Mouse (Mus musculus): ENCODE results near the gene Il4. TPM values are rescaled to one million over a fixed set of nuclear protein-coding genes. Genes with fewer than 3 reads are reported as not detected.

The Il4 gene
- total RNA-seq, 1 experiment = not detected

DNA sequence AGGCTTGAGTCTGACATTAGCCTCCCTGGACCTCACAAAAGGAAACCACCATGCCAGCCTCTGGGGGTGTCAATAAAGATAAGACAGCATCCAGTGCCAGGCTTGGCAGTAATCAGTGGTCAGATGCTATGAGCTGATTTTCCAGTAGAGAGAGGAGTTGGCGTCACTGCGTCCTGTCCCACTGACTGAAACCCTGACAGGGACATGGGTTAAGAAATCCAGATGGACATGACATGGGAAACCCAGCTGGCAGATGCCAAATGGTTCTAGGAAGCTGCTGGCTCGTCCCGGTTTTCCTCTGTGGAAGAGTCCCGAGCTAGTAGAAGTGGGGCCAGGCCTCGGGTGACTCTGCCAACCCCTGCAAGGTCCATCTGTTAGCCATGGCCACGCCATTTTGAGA, 15.2 kb upstream of the Il4 start:
- Histone ChIP-seq H3K4me3 (ENCODE audit: insufficient read depth in 1 of 2, low read depth in 1 of 2, low read length in 2 of 2, poor library complexity in 1 of 2, severe bottlenecking in 1 of 2) (no peak overlapping the region), H3K4me1 (ENCODE audit: control insufficient read depth in 2 of 2, insufficient read depth in 2 of 2, low read length in 2 of 2, poor library complexity in 1 of 2) (peaks cover 0 to 12% of the 10 kb centered on the region in 2 experiments; a peak in 1 of 4 replicates), H3K9me3 (ENCODE audit: control insufficient read depth, insufficient read depth, low read depth, low read length) (no peaks in the 10 kb centered on the region), H3K27ac (ENCODE audit: insufficient read depth, low read depth, low read length, poor library complexity, severe bottlenecking) (no peak overlapping the region), H3K36me3 (ENCODE audit: control insufficient read depth, insufficient read depth, low read length, poor library complexity, severe bottlenecking) (no peaks in the 10 kb centered on the region), H3K9ac (ENCODE audit: insufficient read depth, low read depth, low read length, poor library complexity, severe bottlenecking) (no peak overlapping the region)
- TF ChIP-seq HCFC1 (IDR thresholded peaks at IDR 0.05; ENCODE audit: borderline replicate concordance, insufficient read depth, low read length) (no peak), CHD2 (IDR thresholded peaks at IDR 0.05; ENCODE audit: low read depth, low read length) (no peak), ZNF384 (IDR thresholded peaks at IDR 0.05; ENCODE audit: low read depth, low read length) (no peak), ZC3H11A (IDR thresholded peaks at IDR 0.05; ENCODE audit: borderline replicate concordance, low read depth, low read length) (no peak), MAFK (IDR thresholded peaks at IDR 0.05; ENCODE audit: insufficient read depth, low read depth, low read length) (no peak)
- in situ Hi-C loops (cut with MboI; ENCODE audit: low sequenced_read_pairs in 2 of 2, unreplicated experiment in 2 of 2) = no loop called here
- no peak for DNase-seq (ENCODE audit: low read depth, low spot score)

DNA sequence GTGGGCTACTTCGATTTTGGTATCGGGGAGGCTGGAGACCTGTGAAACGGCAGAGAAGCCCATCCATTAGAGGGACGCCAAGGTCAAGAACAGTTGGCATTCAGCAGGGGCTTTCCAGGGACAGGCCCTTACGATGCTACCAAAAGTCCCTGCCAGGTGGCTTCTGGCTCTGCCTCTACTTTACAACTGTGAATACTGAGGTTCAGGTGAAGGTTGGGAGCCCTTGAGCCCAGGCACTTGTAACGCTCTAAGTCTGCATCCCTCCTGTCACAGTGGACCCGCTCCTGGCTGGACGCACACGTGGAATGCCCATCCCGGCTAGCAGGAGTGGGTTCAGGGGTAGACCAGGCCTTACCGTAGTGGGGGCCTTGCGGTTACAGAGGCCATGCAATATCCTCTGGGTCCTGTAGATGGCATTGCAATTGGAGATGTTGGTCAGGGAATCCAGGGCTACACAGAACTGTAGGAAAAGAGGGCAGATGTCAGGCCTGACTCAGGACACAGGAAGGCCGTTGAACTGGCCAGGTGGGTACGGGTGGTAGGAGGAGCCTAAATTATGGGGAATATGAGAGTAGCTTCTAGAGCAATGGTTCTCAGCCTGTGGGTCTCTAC, 13.8 kb upstream of the Il4 start:
- H3K4me3 ChIP-seq (ENCODE audit: insufficient read depth in 1 of 2, low read depth in 1 of 2, low read length in 2 of 2, poor library complexity in 1 of 2, severe bottlenecking in 1 of 2) = no peak overlapping the region
- H3K9ac ChIP-seq (ENCODE audit: insufficient read depth, low read depth, low read length, poor library complexity, severe bottlenecking) = no peak overlapping the region
- DNase-seq (ENCODE audit: low read depth, low spot score) = peak; percentile 35
- peaks cover 0 to 12% of the 10 kb centered on the region in 2 experiments; a peak in 1 of 4 replicates for H3K4me1 ChIP-seq (ENCODE audit: control insufficient read depth in 2 of 2, insufficient read depth in 2 of 2, low read length in 2 of 2, poor library complexity in 1 of 2)
- H3K27ac ChIP-seq (ENCODE audit: insufficient read depth, low read depth, low read length, poor library complexity, severe bottlenecking) = no peak overlapping the region
- in situ Hi-C loops (cut with MboI; ENCODE audit: low sequenced_read_pairs in 2 of 2, unreplicated experiment in 2 of 2) = no loop called here
- no peaks in the 10 kb centered on the region for H3K36me3 ChIP-seq (ENCODE audit: control insufficient read depth, insufficient read depth, low read length, poor library complexity, severe bottlenecking)
- TF ChIP-seq ZNF384 (IDR thresholded peaks at IDR 0.05; ENCODE audit: low read depth, low read length) = no peak
- TF ChIP-seq HCFC1 (IDR thresholded peaks at IDR 0.05; ENCODE audit: borderline replicate concordance, insufficient read depth, low read length) = no peak
- no peak for TF ChIP-seq CHD2 (IDR thresholded peaks at IDR 0.05; ENCODE audit: low read depth, low read length)
- TF ChIP-seq ZC3H11A (IDR thresholded peaks at IDR 0.05; ENCODE audit: borderline replicate concordance, low read depth, low read length) = no peak
- no peak for TF ChIP-seq MAFK (IDR thresholded peaks at IDR 0.05; ENCODE audit: insufficient read depth, low read depth, low read length)
- no peaks in the 10 kb centered on the region for H3K9me3 ChIP-seq (ENCODE audit: control insufficient read depth, insufficient read depth, low read depth, low read length)

DNA sequence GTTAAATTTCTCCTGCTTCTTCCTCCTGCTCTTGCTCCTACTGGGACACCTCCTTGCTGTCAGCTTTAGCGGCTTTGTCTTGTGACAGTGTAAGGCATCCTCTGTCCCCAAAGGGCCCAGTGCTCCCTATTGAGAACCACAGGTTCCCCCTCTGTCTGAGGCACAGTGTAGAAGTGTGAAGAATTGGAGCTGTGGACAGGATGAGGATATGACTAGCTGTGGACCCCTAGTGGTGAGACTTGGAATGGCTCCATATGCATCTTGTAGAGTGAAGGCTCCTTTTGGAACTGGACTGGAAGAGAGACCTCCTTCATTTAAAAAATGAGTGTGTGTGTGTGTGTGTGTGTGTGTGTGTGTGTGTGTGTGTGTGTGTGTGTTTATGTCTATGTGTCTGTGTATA, 9.4 kb upstream of the Il4 start:
- in situ Hi-C loops (cut with MboI; ENCODE audit: low sequenced_read_pairs in 2 of 2, unreplicated experiment in 2 of 2) = no loop called here
- peak; percentile 3; the same call in 1 of the 2 replicates for TF ChIP-seq ZC3H11A (IDR thresholded peaks at IDR 0.05; ENCODE audit: borderline replicate concordance, low read depth, low read length)
- no peak for TF ChIP-seq HCFC1 (IDR thresholded peaks at IDR 0.05; ENCODE audit: borderline replicate concordance, insufficient read depth, low read length)
- TF ChIP-seq CHD2 (IDR thresholded peaks at IDR 0.05; ENCODE audit: low read depth, low read length) = no peak
- TF ChIP-seq ZNF384 (IDR thresholded peaks at IDR 0.05; ENCODE audit: low read depth, low read length) = no peak
- TF ChIP-seq MAFK (IDR thresholded peaks at IDR 0.05; ENCODE audit: insufficient read depth, low read depth, low read length) = no peak
- Histone ChIP-seq H3K36me3 (ENCODE audit: control insufficient read depth, insufficient read depth, low read length, poor library complexity, severe bottlenecking) (no peaks in the 10 kb centered on the region), H3K9me3 (ENCODE audit: control insufficient read depth, insufficient read depth, low read depth, low read length) (no peaks in the 10 kb centered on the region), H3K9ac (ENCODE audit: insufficient read depth, low read depth, low read length, poor library complexity, severe bottlenecking) (no peak overlapping the region), H3K4me1 (ENCODE audit: control insufficient read depth in 2 of 2, insufficient read depth in 2 of 2, low read length in 2 of 2, poor library complexity in 1 of 2) (peaks cover 0 to 3% of the 10 kb centered on the region in 2 experiments; a peak in 1 of 4 replicates), H3K4me3 (ENCODE audit: insufficient read depth in 1 of 2, low read depth in 1 of 2, low read length in 2 of 2, poor library complexity in 1 of 2, severe bottlenecking in 1 of 2) (no peak overlapping the region), H3K27ac (ENCODE audit: insufficient read depth, low read depth, low read length, poor library complexity, severe bottlenecking) (no peak overlapping the region)
- DNase-seq (ENCODE audit: low read depth, low spot score) = peak; percentile 81

GRCm38 (mm10) chr11:53626802-53627373, 8.4 kb upstream of the Il4 start:
- Histone ChIP-seq H3K36me3 (ENCODE audit: control insufficient read depth, insufficient read depth, low read length, poor library complexity, severe bottlenecking) (no peaks in the 10 kb centered on the region), H3K27ac (ENCODE audit: insufficient read depth, low read depth, low read length, poor library complexity, severe bottlenecking) (no peak overlapping the region), H3K4me1 (ENCODE audit: control insufficient read depth in 2 of 2, insufficient read depth in 2 of 2, low read length in 2 of 2, poor library complexity in 1 of 2) (no peaks in the 10 kb centered on the region), H3K9ac (ENCODE audit: insufficient read depth, low read depth, low read length, poor library complexity, severe bottlenecking) (no peak overlapping the region), H3K4me3 (ENCODE audit: insufficient read depth in 1 of 2, low read depth in 1 of 2, low read length in 2 of 2, poor library complexity in 1 of 2, severe bottlenecking in 1 of 2) (no peak overlapping the region), H3K9me3 (ENCODE audit: control insufficient read depth, insufficient read depth, low read depth, low read length) (no peaks in the 10 kb centered on the region)
- TF ChIP-seq ZNF384 (IDR thresholded peaks at IDR 0.05; ENCODE audit: low read depth, low read length) (no peak), MAFK (IDR thresholded peaks at IDR 0.05; ENCODE audit: insufficient read depth, low read depth, low read length) (no peak), CHD2 (IDR thresholded peaks at IDR 0.05; ENCODE audit: low read depth, low read length) (no peak), HCFC1 (IDR thresholded peaks at IDR 0.05; ENCODE audit: borderline replicate concordance, insufficient read depth, low read length) (no peak), ZC3H11A (IDR thresholded peaks at IDR 0.05; ENCODE audit: borderline replicate concordance, low read depth, low read length) (no peak)
- in situ Hi-C loops (cut with MboI; ENCODE audit: low sequenced_read_pairs in 2 of 2, unreplicated experiment in 2 of 2) = no loop called here
- no peak for DNase-seq (ENCODE audit: low read depth, low spot score)

Data from ES-E14 (cell line).